Mouse (Mus musculus): ENCODE measurements around the gene Clock. TPM values are rescaled to one million over a fixed set of nuclear protein-coding genes. Genes with fewer than 3 reads are reported as not detected.

The Clock gene
- polyA plus RNA-seq, 1 experiment: 1.8 TPM

GRCm38 (mm10) chr5:76327296-76327695 lies 22.7 kb upstream of the Clock start:
- WGBS: 56% methylated on average over 2 of the region's 2 CpGs
- Histone ChIP-seq H3K4me1 (ENCODE audit: control insufficient read depth, insufficient read depth, low read length) (no peaks in the 10 kb centered on the region), H3K4me3 (replicated peaks; ENCODE audit: control insufficient read depth, low read depth, low read length) (no peak overlapping the region), H3K27ac (ENCODE audit: control insufficient read depth, insufficient read depth, low read depth, low read length, poor library complexity) (no peak overlapping the region)
- TF ChIP-seq POLR2A (IDR thresholded peaks at IDR 0.05; ENCODE audit: borderline replicate concordance, control insufficient read depth, low read depth, low read length): no peak
- TF ChIP-seq CTCF (IDR thresholded peaks at IDR 0.05; ENCODE audit: control insufficient read depth, insufficient read depth, low read length): no peak

- WGBS: 86% methylated on average over 4 of the region's 4 CpGs
- TF ChIP-seq POLR2A (IDR thresholded peaks at IDR 0.05; ENCODE audit: borderline replicate concordance, control insufficient read depth, low read depth, low read length) (no peak), CTCF (IDR thresholded peaks at IDR 0.05; ENCODE audit: control insufficient read depth, insufficient read depth, low read length) (no peak)
- H3K4me1 ChIP-seq (ENCODE audit: control insufficient read depth, insufficient read depth, low read length): no peaks in the 10 kb centered on the region
- no peak overlapping the region for H3K27ac ChIP-seq (ENCODE audit: control insufficient read depth, insufficient read depth, low read depth, low read length, poor library complexity)
- no peak overlapping the region for H3K4me3 ChIP-seq (replicated peaks; ENCODE audit: control insufficient read depth, low read depth, low read length)
Measured at GRCm38 (mm10) chr5:76325113-76325512, 20.5 kb upstream of the Clock start.

- Histone ChIP-seq H3K4me3 (replicated peaks; ENCODE audit: control insufficient read depth, low read depth, low read length) (no peak overlapping the region), H3K27ac (ENCODE audit: control insufficient read depth, insufficient read depth, low read depth, low read length, poor library complexity) (no peak overlapping the region), H3K4me1 (ENCODE audit: control insufficient read depth, insufficient read depth, low read length) (no peaks in the 10 kb centered on the region)
- 76% methylated on average over 11 of the region's 11 CpGs for WGBS
- TF ChIP-seq CTCF (IDR thresholded peaks at IDR 0.05; ENCODE audit: control insufficient read depth, insufficient read depth, low read length): no peak
- TF ChIP-seq POLR2A (IDR thresholded peaks at IDR 0.05; ENCODE audit: borderline replicate concordance, control insufficient read depth, low read depth, low read length): no peak
Measured at GRCm38 (mm10) chr5:76321249-76322196, 16.9 kb upstream of the Clock start.

- no peak for TF ChIP-seq CTCF (IDR thresholded peaks at IDR 0.05; ENCODE audit: control insufficient read depth, insufficient read depth, low read length)
- no peak overlapping the region for H3K4me3 ChIP-seq (replicated peaks; ENCODE audit: control insufficient read depth, low read depth, low read length)
- no peaks in the 10 kb centered on the region; the same call in 1 of the 2 replicates for H3K4me1 ChIP-seq (ENCODE audit: control insufficient read depth, insufficient read depth, low read length)
- WGBS: 55% methylated on average over 2 of the region's 2 CpGs
- H3K27ac ChIP-seq (ENCODE audit: control insufficient read depth, insufficient read depth, low read depth, low read length, poor library complexity): no peak overlapping the region
Measured at GRCm38 (mm10) chr5:76308206-76308605, 3.6 kb upstream of the Clock start.

- H3K27ac ChIP-seq (ENCODE audit: control insufficient read depth, insufficient read depth, low read depth, low read length, poor library complexity): no peak overlapping the region
- H3K4me3 ChIP-seq (replicated peaks; ENCODE audit: control insufficient read depth, low read depth, low read length): no peak overlapping the region
- no peaks in the 10 kb centered on the region; the same call in 1 of the 2 replicates for H3K4me1 ChIP-seq (ENCODE audit: control insufficient read depth, insufficient read depth, low read length)
- TF ChIP-seq CTCF (IDR thresholded peaks at IDR 0.05; ENCODE audit: control insufficient read depth, insufficient read depth, low read length) (no peak), POLR2A (IDR thresholded peaks at IDR 0.05; ENCODE audit: borderline replicate concordance, control insufficient read depth, low read depth, low read length) (no peak)
- 78% methylated on average over 3 of the region's 3 CpGs for WGBS
Measured at GRCm38 (mm10) chr5:76306261-76306660, 1.7 kb upstream of the Clock start.

GRCm38 (mm10) chr5:76305616-76306015 lies 1.0 kb upstream of the Clock start:
- 13% methylated on average over 8 of the region's 8 CpGs for WGBS
- Histone ChIP-seq H3K4me1 (ENCODE audit: control insufficient read depth, insufficient read depth, low read length) (no peaks in the 10 kb centered on the region; the same call in 1 of the 2 replicates), H3K4me3 (replicated peaks; ENCODE audit: control insufficient read depth, low read depth, low read length) (no peak overlapping the region), H3K27ac (ENCODE audit: control insufficient read depth, insufficient read depth, low read depth, low read length, poor library complexity) (no peak overlapping the region)
- no peak for TF ChIP-seq POLR2A (IDR thresholded peaks at IDR 0.05; ENCODE audit: borderline replicate concordance, control insufficient read depth, low read depth, low read length)
- TF ChIP-seq CTCF (IDR thresholded peaks at IDR 0.05; ENCODE audit: control insufficient read depth, insufficient read depth, low read length): no peak

- no peak for TF ChIP-seq CTCF (IDR thresholded peaks at IDR 0.05; ENCODE audit: control insufficient read depth, insufficient read depth, low read length)
- TF ChIP-seq POLR2A (IDR thresholded peaks at IDR 0.05; ENCODE audit: borderline replicate concordance, control insufficient read depth, low read depth, low read length): no peak
- H3K4me3 ChIP-seq (replicated peaks; ENCODE audit: control insufficient read depth, low read depth, low read length): peak overlapping the region; percentile 75
- peak overlapping the region; percentile 4; the same call in 1 of the 2 replicates for H3K27ac ChIP-seq (ENCODE audit: control insufficient read depth, insufficient read depth, low read depth, low read length, poor library complexity)
- no peaks in the 10 kb centered on the region; the same call in 1 of the 2 replicates for H3K4me1 ChIP-seq (ENCODE audit: control insufficient read depth, insufficient read depth, low read length)
- WGBS: 1% methylated on average over 94 of the region's 100 CpGs
Measured at GRCm38 (mm10) chr5:76303745-76304451, 694 bp downstream of the Clock start.

GRCm38 (mm10) chr5:76303379-76303744 lies 1.2 kb downstream of the Clock start:
- Histone ChIP-seq H3K4me3 (replicated peaks; ENCODE audit: control insufficient read depth, low read depth, low read length) (peak overlapping the region; percentile 56), H3K27ac (ENCODE audit: control insufficient read depth, insufficient read depth, low read depth, low read length, poor library complexity) (no peak overlapping the region), H3K4me1 (ENCODE audit: control insufficient read depth, insufficient read depth, low read length) (no peaks in the 10 kb centered on the region; the same call in 1 of the 2 replicates)
- TF ChIP-seq POLR2A (IDR thresholded peaks at IDR 0.05; ENCODE audit: borderline replicate concordance, control insufficient read depth, low read depth, low read length): no peak
- TF ChIP-seq CTCF (IDR thresholded peaks at IDR 0.05; ENCODE audit: control insufficient read depth, insufficient read depth, low read length): no peak
- 9% methylated on average over 11 of the region's 11 CpGs for WGBS
